Mouse (Mus musculus) liver, embryonic 14.5 days (tissue): Measurements from ENCODE around the gene Hcrtr1. TPM values are rescaled to one million over a fixed set of nuclear protein-coding genes. Genes with fewer than 3 reads are reported as not detected.

Source experiments
- ATAC-seq: fragments of 200-750 bp; cut with Nextera tagmentation; 2 replicates; pipeline ENCODE4 v1.8.0; 2017; ENCODE audit warnings: moderate number of reproducible peaks, mild to moderate bottlenecking, moderate library complexity; ENCODE audit not compliant: insufficient read depth
- DNase-seq, 3 experiments: peaks; one replicate each; pipeline ENCODE4 v3.0.0-alpha.2; 2012 to 2013; ENCODE audit warnings: low read depth in 3 of 3, low spot score in 3 of 3
- H3K27ac ChIP-seq: fragments of 300-500 bp; sonication (generic); 2 replicates; pipeline ENCODE4 v1.5.1; 2014; ENCODE audit warnings: moderate library complexity, mild to moderate bottlenecking, control low read depth, inconsistent platforms
- H3K27me3 ChIP-seq: fragments of 300-500 bp; sonication (generic); 2 replicates; pipeline ENCODE4 v1.6.1; 2014; ENCODE audit warnings: mild to moderate bottlenecking, low read length, moderate library complexity; ENCODE audit not compliant: control insufficient read depth, insufficient read depth
- H3K36me3 ChIP-seq: fragments of 300-500 bp; sonication (generic); replicated peaks from 2 replicates; pipeline ENCODE4 v1.6.1; 2014; ENCODE audit warnings: low read depth; ENCODE audit not compliant: control insufficient read depth, insufficient read depth
- H3K4me1 ChIP-seq, 2 experiments: fragments of 200-500 bp in 1 of 2; fragments of 300-500 bp in 1 of 2; sonication (generic) in 1 of 2; replicated peaks; 2 replicates each; pipeline ENCODE4 v1.6.1; 2012 to 2014; ENCODE audit warnings: antibody characterized with exemption in 1 of 2, inconsistent platforms in 1 of 2, low read length in 1 of 2; ENCODE audit not compliant: control insufficient read depth in 2 of 2, insufficient read depth in 2 of 2
- H3K4me2 ChIP-seq: fragments of 300-500 bp; sonication (generic); 2 replicates; pipeline ENCODE4 v1.6.1; 2014; ENCODE audit warnings: low read depth, mild to moderate bottlenecking, control low read depth, moderate library complexity
- H3K4me3 ChIP-seq, 2 experiments: fragments of 200-500 bp in 1 of 2; fragments of 300-500 bp in 1 of 2; sonication (generic) in 1 of 2; 2 replicates each; pipeline ENCODE4 v1.5.1; 2012 to 2014; ENCODE audit warnings: low read depth in 2 of 2, low read length in 2 of 2, mild to moderate bottlenecking in 2 of 2, control low read depth in 1 of 2, inconsistent platforms in 1 of 2, moderate library complexity in 1 of 2; ENCODE audit not compliant: insufficient read depth in 1 of 2
- H3K9ac ChIP-seq: fragments of 300-500 bp; sonication (generic); replicated peaks from 2 replicates; pipeline ENCODE4 v1.6.1; 2014; ENCODE audit warnings: mild to moderate bottlenecking, control low read depth, moderate library complexity
- H3K9me3 ChIP-seq: fragments of 300-500 bp; sonication (generic); 2 replicates; pipeline ENCODE4 v1.6.1; 2016; ENCODE audit warnings: low read length, mixed read lengths; ENCODE audit not compliant: control insufficient read depth
- CTCF ChIP-seq: IDR thresholded peaks from 2 replicates; pipeline ENCODE4 v1.5.1; 2016; ENCODE audit warnings: antibody characterized with exemption, low read depth, control low read depth
- EP300 ChIP-seq: IDR thresholded peaks from 2 replicates; pipeline ENCODE4 v1.6.1; 2016; ENCODE audit warnings: antibody characterized with exemption, low read depth
- WGBS: fragments of 180-500 bp; shearing (Covaris S2); extraction: QIAGEN DNeasy Blood & Tissue Kit; methylation state at CpG from one replicate; pipeline ENCODE4 v1.1.7; 2014; ENCODE audit not compliant: insufficient replicate concordance; 5-methylcytosine and 5-hydroxymethylcytosine counted together
- polyA plus RNA-seq, 2 experiments: library from polyadenylated mRNA; depleted of rRNA in 1 of 2; stranded (reverse) in 1 of 2; unstranded in 1 of 2; fragments of >200 nt; fragmentation: Nextera tagmentation in 1 of 2; extraction: Ambion mirVana in 1 of 2; gene quantifications; 2 replicates each; pipeline versions ENCODE4 v1.2.1 to v1.2.3; 2012 to 2014

Hcrtr1 gene
- polyA plus RNA-seq, 2 experiments, result not detected

GRCm38 (mm10) chr4:130125164-130125563 is 14.0 kb downstream of the Hcrtr1 start:
- H3K9me3 ChIP-seq, result no peaks in the 10 kb centered on the region
- H3K36me3 ChIP-seq, result peaks cover 13% of the 10 kb centered on the region
- H3K4me1 ChIP-seq, result peaks cover 0 to 4% of the 10 kb centered on the region in 2 experiments; a peak in 2 of 4 replicates
- H3K4me3 ChIP-seq, result no peak overlapping the region
- no peak for TF ChIP-seq CTCF
- no peak for TF ChIP-seq EP300
- H3K27ac ChIP-seq, result no peak overlapping the region
- no peak overlapping the region for H3K9ac ChIP-seq
- WGBS, result 77% methylated on average over 6 of the region's 6 CpGs
- ATAC-seq (no peak), DNase-seq (no peak)
- H3K4me2 ChIP-seq, result no peak overlapping the region
- no peaks in the 10 kb centered on the region for H3K27me3 ChIP-seq

- no peak overlapping the region for H3K9ac ChIP-seq
- DNase-seq (no peak), ATAC-seq (no peak)
- H3K4me2 ChIP-seq, result no peak overlapping the region
- H3K27me3 ChIP-seq, result no peaks in the 10 kb centered on the region
- no peak overlapping the region for H3K4me3 ChIP-seq
- no peak for TF ChIP-seq CTCF
- TF ChIP-seq EP300, result no peak
- peaks cover 0 to 4% of the 10 kb centered on the region in 2 experiments; a peak in 2 of 4 replicates for H3K4me1 ChIP-seq
- 71% methylated on average over 4 of the region's 4 CpGs for WGBS
- no peaks in the 10 kb centered on the region for H3K9me3 ChIP-seq
- H3K27ac ChIP-seq, result no peak overlapping the region
- H3K36me3 ChIP-seq, result peaks cover 13% of the 10 kb centered on the region
Measured at GRCm38 (mm10) chr4:130124110-130124509, 15.0 kb downstream of the Hcrtr1 start.

GRCm38 (mm10) chr4:130123020-130123419 is 16.1 kb downstream of the Hcrtr1 start:
- Histone ChIP-seq H3K27ac (no peak overlapping the region), H3K4me2 (no peak overlapping the region), H3K4me1 (no peaks in the 10 kb centered on the region), H3K27me3 (no peaks in the 10 kb centered on the region), H3K9ac (no peak overlapping the region), H3K36me3 (peaks cover 13% of the 10 kb centered on the region), H3K9me3 (no peaks in the 10 kb centered on the region), H3K4me3 (no peak overlapping the region)
- no peak for DNase-seq
- 85% methylated on average over 5 of the region's 5 CpGs for WGBS
- no peak for ATAC-seq
- no peak for TF ChIP-seq CTCF
- no peak for TF ChIP-seq EP300

- no peak overlapping the region for H3K27ac ChIP-seq
- DNase-seq, result no peak
- H3K36me3 ChIP-seq, result peaks cover 9% of the 10 kb centered on the region; the same call in 1 of the 2 replicates
- WGBS, result 82% methylated on average over 8 of the region's 8 CpGs
- no peak for ATAC-seq
- H3K9me3 ChIP-seq, result no peaks in the 10 kb centered on the region
- H3K27me3 ChIP-seq, result no peaks in the 10 kb centered on the region
- H3K4me1 ChIP-seq, result no peaks in the 10 kb centered on the region
- H3K4me3 ChIP-seq, result no peak overlapping the region
- H3K4me2 ChIP-seq, result no peak overlapping the region
- TF ChIP-seq CTCF, result no peak
- TF ChIP-seq EP300, result no peak
- H3K9ac ChIP-seq, result no peak overlapping the region
Measured at GRCm38 (mm10) chr4:130121560-130121959, 17.6 kb downstream of the Hcrtr1 start.

- H3K9ac ChIP-seq, result no peak overlapping the region
- H3K4me1 ChIP-seq, result no peaks in the 10 kb centered on the region
- H3K4me3 ChIP-seq, result no peak overlapping the region
- WGBS, result 55% methylated on average over 4 of the region's 4 CpGs
- no peak overlapping the region for H3K4me2 ChIP-seq
- H3K36me3 ChIP-seq, result peaks cover 5% of the 10 kb centered on the region; the same call in 1 of the 2 replicates
- H3K9me3 ChIP-seq, result no peaks in the 10 kb centered on the region
- H3K27ac ChIP-seq, result no peak overlapping the region
- DNase-seq, result no peak
- TF ChIP-seq EP300 (no peak), CTCF (no peak)
- H3K27me3 ChIP-seq, result no peaks in the 10 kb centered on the region
- no peak for ATAC-seq
Measured at GRCm38 (mm10) chr4:130120752-130121151, 18.4 kb downstream of the Hcrtr1 start.
